Mouse (Mus musculus): ENCODE results near the gene Gm10491. TPM values are rescaled to one million over a fixed set of nuclear protein-coding genes. Genes with fewer than 3 reads are reported as not detected.

Gm10491 gene
- polyA plus RNA-seq, 1 experiment from 2014 or later = not detected

- Histone ChIP-seq H3K36me3 (ENCODE audit: insufficient read depth) (peaks cover 13% of the 10 kb centered on the region; the same call in 1 of the 2 replicates), H3K4me1 (ENCODE audit: insufficient read depth) (no peaks in the 10 kb centered on the region), H3K9me3 (ENCODE audit: low read depth, low read length) (no peaks in the 10 kb centered on the region), H3K4me2 (no peak overlapping the region), H3K27me3 (ENCODE audit: insufficient read depth, low read length) (no peaks in the 10 kb centered on the region), H3K27ac (ENCODE audit: low read depth) (no peak overlapping the region), H3K4me3 (ENCODE audit: low read depth, low read length) (no peak overlapping the region), H3K9ac (no peak overlapping the region)
- ATAC-seq (ENCODE audit: insufficient read depth) = no peak
- no peak for DNase-seq
- 58% methylated on average over 2 of the region's 2 CpGs for WGBS
- no peak for TF ChIP-seq CTCF (IDR thresholded peaks at IDR 0.05; ENCODE audit: low read depth)
Observed at GRCm38 (mm10) chrX:7865343-7865742, 42.3 kb downstream of the Gm10491 start.

GRCm38 (mm10) chrX:7864551-7864950 lies 43.1 kb downstream of the Gm10491 start:
- Histone ChIP-seq H3K36me3 (ENCODE audit: insufficient read depth) (peaks cover 13% of the 10 kb centered on the region; the same call in 1 of the 2 replicates), H3K4me3 (ENCODE audit: low read depth, low read length) (no peak overlapping the region), H3K27ac (ENCODE audit: low read depth) (no peak overlapping the region), H3K4me1 (ENCODE audit: insufficient read depth) (no peaks in the 10 kb centered on the region), H3K4me2 (no peak overlapping the region), H3K27me3 (ENCODE audit: insufficient read depth, low read length) (no peaks in the 10 kb centered on the region), H3K9me3 (ENCODE audit: low read depth, low read length) (no peaks in the 10 kb centered on the region), H3K9ac (no peak overlapping the region)
- ATAC-seq (ENCODE audit: insufficient read depth) (no peak), DNase-seq (no peak)
- no peak for TF ChIP-seq CTCF (IDR thresholded peaks at IDR 0.05; ENCODE audit: low read depth)
- WGBS = 62% methylated on average over 3 of the region's 3 CpGs

- H3K27me3 ChIP-seq (ENCODE audit: insufficient read depth, low read length) = no peaks in the 10 kb centered on the region
- H3K4me1 ChIP-seq (ENCODE audit: insufficient read depth) = no peaks in the 10 kb centered on the region
- no peaks in the 10 kb centered on the region for H3K9me3 ChIP-seq (ENCODE audit: low read depth, low read length)
- TF ChIP-seq CTCF (IDR thresholded peaks at IDR 0.05; ENCODE audit: low read depth) = no peak
- ATAC-seq (ENCODE audit: insufficient read depth) (no peak), DNase-seq (no peak)
- no peak overlapping the region for H3K4me2 ChIP-seq
- no peak overlapping the region for H3K27ac ChIP-seq (ENCODE audit: low read depth)
- peaks cover 10% of the 10 kb centered on the region; the same call in 1 of the 2 replicates for H3K36me3 ChIP-seq (ENCODE audit: insufficient read depth)
- no peak overlapping the region for H3K4me3 ChIP-seq (ENCODE audit: low read depth, low read length)
- 70% methylated on average over 1 of the region's 1 CpGs for WGBS
- no peak overlapping the region for H3K9ac ChIP-seq
Observed at GRCm38 (mm10) chrX:7863181-7863580, 44.5 kb downstream of the Gm10491 start.

GRCm38 (mm10) chrX:7859191-7859753 lies 48.4 kb downstream of the Gm10491 start:
- Histone ChIP-seq H3K27ac (ENCODE audit: low read depth) (no peak overlapping the region), H3K9ac (no peak overlapping the region), H3K36me3 (ENCODE audit: insufficient read depth) (peaks cover 10% of the 10 kb centered on the region; the same call in 1 of the 2 replicates), H3K4me3 (ENCODE audit: low read depth, low read length) (no peak overlapping the region), H3K4me1 (ENCODE audit: insufficient read depth) (no peaks in the 10 kb centered on the region), H3K27me3 (ENCODE audit: insufficient read depth, low read length) (no peaks in the 10 kb centered on the region), H3K4me2 (no peak overlapping the region), H3K9me3 (ENCODE audit: low read depth, low read length) (no peaks in the 10 kb centered on the region)
- ATAC-seq (ENCODE audit: insufficient read depth) (no peak), DNase-seq (no peak)
- WGBS = 86% methylated on average over 3 of the region's 3 CpGs
- TF ChIP-seq CTCF (IDR thresholded peaks at IDR 0.05; ENCODE audit: low read depth) = no peak

Other genes with a start within 250 kb of the Gm10491 start
- 185 and 188 TPM in 2 replicates for gene Plp2, start 236.4 kb downstream of the Gm10491 start, polyA plus RNA-seq (2014; fragmentation: Nextera tagmentation; extraction: Ambion mirVana)
- gene Magix, start 226.6 kb downstream of the Gm10491 start, polyA plus RNA-seq (2014; fragmentation: Nextera tagmentation; extraction: Ambion mirVana) = 0.12 and 0.13 TPM in 2 replicates
- 46.6 and 46.9 TPM in 2 replicates for gene Gpkow, start 210.7 kb downstream of the Gm10491 start, polyA plus RNA-seq (2014; fragmentation: Nextera tagmentation; extraction: Ambion mirVana)
- gene Wdr45, start 193.5 kb downstream of the Gm10491 start, polyA plus RNA-seq (2014; fragmentation: Nextera tagmentation; extraction: Ambion mirVana) = 32.1 and 32.8 TPM in 2 replicates
- gene Gm45208, start 185.6 kb downstream of the Gm10491 start, polyA plus RNA-seq (2014; fragmentation: Nextera tagmentation; extraction: Ambion mirVana) = 0.49 and 1.1 TPM in 2 replicates
- gene Praf2, start 179.4 kb downstream of the Gm10491 start, polyA plus RNA-seq (2014; fragmentation: Nextera tagmentation; extraction: Ambion mirVana) = 71.2 and 71.8 TPM in 2 replicates
- 22.7 and 25.3 TPM in 2 replicates for gene Ccdc120, start 156.9 kb downstream of the Gm10491 start, polyA plus RNA-seq (2014; fragmentation: Nextera tagmentation; extraction: Ambion mirVana)
- 21.7 and 22.5 TPM in 2 replicates for gene Tfe3, start 145.3 kb downstream of the Gm10491 start, polyA plus RNA-seq (2014; fragmentation: Nextera tagmentation; extraction: Ambion mirVana)
- gene Gripap1, start 118.1 kb downstream of the Gm10491 start, polyA plus RNA-seq (2014; fragmentation: Nextera tagmentation; extraction: Ambion mirVana) = 30.7 and 34.1 TPM in 2 replicates
- gene Kcnd1, start 85.5 kb downstream of the Gm10491 start, polyA plus RNA-seq (2014; fragmentation: Nextera tagmentation; extraction: Ambion mirVana) = 1.6 and 2.0 TPM in 2 replicates
- 29.9 and 31.7 TPM in 2 replicates for gene Otud5, start 66.5 kb downstream of the Gm10491 start, polyA plus RNA-seq (2014; fragmentation: Nextera tagmentation; extraction: Ambion mirVana)
- gene Pim2, start 29.6 kb downstream of the Gm10491 start, polyA plus RNA-seq (2014; fragmentation: Nextera tagmentation; extraction: Ambion mirVana) = 6.6 and 6.9 TPM in 2 replicates
- 13.7 and 15.3 TPM in 2 replicates for gene Slc35a2, start 23.8 kb downstream of the Gm10491 start, polyA plus RNA-seq (2014; fragmentation: Nextera tagmentation; extraction: Ambion mirVana)
- 96.0 and 101 TPM in 2 replicates for gene Pqbp1, start 8.6 kb downstream of the Gm10491 start, polyA plus RNA-seq (2014; fragmentation: Nextera tagmentation; extraction: Ambion mirVana)
- gene Timm17b, start 8.5 kb downstream of the Gm10491 start, polyA plus RNA-seq (2014; fragmentation: Nextera tagmentation; extraction: Ambion mirVana) = 160 and 174 TPM in 2 replicates
- not detected in 2 replicates for gene Gm10490, start 1.7 kb upstream of the Gm10491 start, polyA plus RNA-seq (2014; fragmentation: Nextera tagmentation; extraction: Ambion mirVana)
- gene Pcsk1n, start 12.0 kb upstream of the Gm10491 start, polyA plus RNA-seq (2014; fragmentation: Nextera tagmentation; extraction: Ambion mirVana) = 0.66 and 0.76 TPM in 2 replicates
- gene Eras, start 20.8 kb upstream of the Gm10491 start, polyA plus RNA-seq (2014; fragmentation: Nextera tagmentation; extraction: Ambion mirVana) = not detected in 2 replicates
- gene Hdac6, start 40.1 kb upstream of the Gm10491 start, polyA plus RNA-seq (2014; fragmentation: Nextera tagmentation; extraction: Ambion mirVana) = 23.7 and 29.1 TPM in 2 replicates
- 1.1 and 1.6 TPM in 2 replicates for gene Gata1, start 70.2 kb upstream of the Gm10491 start, polyA plus RNA-seq (2014; fragmentation: Nextera tagmentation; extraction: Ambion mirVana)
- not detected in 2 replicates for gene Glod5, start 110.7 kb upstream of the Gm10491 start, polyA plus RNA-seq (2014; fragmentation: Nextera tagmentation; extraction: Ambion mirVana)
- 71.6 and 74.3 TPM in 2 replicates for gene Suv39h1, start 166.9 kb upstream of the Gm10491 start, polyA plus RNA-seq (2014; fragmentation: Nextera tagmentation; extraction: Ambion mirVana)
- 0.43 and 0.60 TPM in 2 replicates for gene Was, start 182.7 kb upstream of the Gm10491 start, polyA plus RNA-seq (2014; fragmentation: Nextera tagmentation; extraction: Ambion mirVana)
- 20.8 and 21.8 TPM in 2 replicates for gene Wdr13, start 225.1 kb upstream of the Gm10491 start, polyA plus RNA-seq (2014; fragmentation: Nextera tagmentation; extraction: Ambion mirVana)
- 589 and 659 TPM in 2 replicates for gene Rbm3, start 238.0 kb upstream of the Gm10491 start, polyA plus RNA-seq (2014; fragmentation: Nextera tagmentation; extraction: Ambion mirVana)

Data from lung, embryonic 14.5 days (tissue).